Mouse (Mus musculus): ENCODE measurements around the gene Morn1. TPM values are rescaled to one million over a fixed set of nuclear protein-coding genes. Genes with fewer than 3 reads are reported as not detected.

The Morn1 gene
- polyA plus RNA-seq, 1 experiment = 0.21 TPM

GRCm38 (mm10) chr4:155121915-155122443 is 35.6 kb downstream of the Morn1 start:
- no peaks in the 10 kb centered on the region for H3K9me3 ChIP-seq (ENCODE audit: control insufficient read depth, low read length)
- H3K36me3 ChIP-seq (ENCODE audit: control insufficient read depth) = no peaks in the 10 kb centered on the region
- H3K4me1 ChIP-seq (ENCODE audit: control insufficient read depth) = peaks cover 59% of the 10 kb centered on the region
- H3K27me3 ChIP-seq (ENCODE audit: control insufficient read depth) = no peaks in the 10 kb centered on the region
- TF ChIP-seq GATA1 (IDR thresholded peaks at IDR 0.05; ENCODE audit: low read length) (no peak), TAL1 (IDR thresholded peaks at IDR 0.05; ENCODE audit: low read length) (no peak)
- H3K4me3 ChIP-seq (replicated peaks) = no peak overlapping the region

GRCm38 (mm10) chr4:155122444-155123040 is 36.2 kb downstream of the Morn1 start:
- Histone ChIP-seq H3K4me1 (ENCODE audit: control insufficient read depth) (peaks cover 53% of the 10 kb centered on the region), H3K36me3 (ENCODE audit: control insufficient read depth) (no peaks in the 10 kb centered on the region), H3K4me3 (replicated peaks) (no peak overlapping the region), H3K9me3 (ENCODE audit: control insufficient read depth, low read length) (no peaks in the 10 kb centered on the region), H3K27me3 (ENCODE audit: control insufficient read depth) (no peaks in the 10 kb centered on the region)
- TF ChIP-seq TAL1 (IDR thresholded peaks at IDR 0.05; ENCODE audit: low read length) = no peak

- Histone ChIP-seq H3K4me1 (ENCODE audit: control insufficient read depth) (peaks cover 43% of the 10 kb centered on the region), H3K9me3 (ENCODE audit: control insufficient read depth, low read length) (no peaks in the 10 kb centered on the region), H3K36me3 (ENCODE audit: control insufficient read depth) (no peaks in the 10 kb centered on the region), H3K27me3 (ENCODE audit: control insufficient read depth) (no peaks in the 10 kb centered on the region), H3K4me3 (replicated peaks) (no peak overlapping the region)
- TF ChIP-seq TAL1 (IDR thresholded peaks at IDR 0.05; ENCODE audit: low read length) (no peak), GATA1 (IDR thresholded peaks at IDR 0.05; ENCODE audit: low read length) (no peak)
Measured at GRCm38 (mm10) chr4:155123868-155124534, 37.6 kb downstream of the Morn1 start.

- peaks cover 37% of the 10 kb centered on the region for H3K4me1 ChIP-seq (ENCODE audit: control insufficient read depth)
- no peaks in the 10 kb centered on the region for H3K36me3 ChIP-seq (ENCODE audit: control insufficient read depth)
- no peaks in the 10 kb centered on the region for H3K9me3 ChIP-seq (ENCODE audit: control insufficient read depth, low read length)
- TF ChIP-seq TAL1 (IDR thresholded peaks at IDR 0.05; ENCODE audit: low read length) (no peak), GATA1 (IDR thresholded peaks at IDR 0.05; ENCODE audit: low read length) (no peak)
- H3K27me3 ChIP-seq (ENCODE audit: control insufficient read depth) = no peaks in the 10 kb centered on the region
- H3K4me3 ChIP-seq (replicated peaks) = no peak overlapping the region
Measured at GRCm38 (mm10) chr4:155125310-155125709, 38.9 kb downstream of the Morn1 start.

- no peak for TF ChIP-seq GATA1 (IDR thresholded peaks at IDR 0.05; ENCODE audit: low read length)
- TF ChIP-seq TAL1 (IDR thresholded peaks at IDR 0.05; ENCODE audit: low read length) = no peak
- H3K4me3 ChIP-seq (replicated peaks) = no peak overlapping the region
- H3K9me3 ChIP-seq (ENCODE audit: control insufficient read depth, low read length) = no peaks in the 10 kb centered on the region
- H3K4me1 ChIP-seq (ENCODE audit: control insufficient read depth) = peaks cover 28% of the 10 kb centered on the region
- no peaks in the 10 kb centered on the region for H3K36me3 ChIP-seq (ENCODE audit: control insufficient read depth)
- no peaks in the 10 kb centered on the region for H3K27me3 ChIP-seq (ENCODE audit: control insufficient read depth)
Measured at GRCm38 (mm10) chr4:155126194-155126593, 39.8 kb downstream of the Morn1 start.

- no peaks in the 10 kb centered on the region for H3K27me3 ChIP-seq (ENCODE audit: control insufficient read depth)
- H3K36me3 ChIP-seq (ENCODE audit: control insufficient read depth) = no peaks in the 10 kb centered on the region
- TF ChIP-seq TAL1 (IDR thresholded peaks at IDR 0.05; ENCODE audit: low read length) = no peak
- no peak for TF ChIP-seq GATA1 (IDR thresholded peaks at IDR 0.05; ENCODE audit: low read length)
- no peak overlapping the region for H3K4me3 ChIP-seq (replicated peaks)
- H3K9me3 ChIP-seq (ENCODE audit: control insufficient read depth, low read length) = no peaks in the 10 kb centered on the region
- H3K4me1 ChIP-seq (ENCODE audit: control insufficient read depth) = peaks cover 25% of the 10 kb centered on the region
Measured at GRCm38 (mm10) chr4:155126602-155127372, 40.4 kb downstream of the Morn1 start.

GRCm38 (mm10) chr4:155128411-155128810 is 42.0 kb downstream of the Morn1 start:
- Histone ChIP-seq H3K27me3 (ENCODE audit: control insufficient read depth) (no peaks in the 10 kb centered on the region), H3K4me3 (replicated peaks) (no peak overlapping the region), H3K9me3 (ENCODE audit: control insufficient read depth, low read length) (no peaks in the 10 kb centered on the region), H3K36me3 (ENCODE audit: control insufficient read depth) (no peaks in the 10 kb centered on the region), H3K4me1 (ENCODE audit: control insufficient read depth) (peaks cover 21% of the 10 kb centered on the region)
- no peak for TF ChIP-seq GATA1 (IDR thresholded peaks at IDR 0.05; ENCODE audit: low read length)
- no peak for TF ChIP-seq TAL1 (IDR thresholded peaks at IDR 0.05; ENCODE audit: low read length)

- Histone ChIP-seq H3K4me1 (ENCODE audit: control insufficient read depth) (peaks cover 15% of the 10 kb centered on the region), H3K4me3 (replicated peaks) (no peak overlapping the region), H3K36me3 (ENCODE audit: control insufficient read depth) (no peaks in the 10 kb centered on the region), H3K27me3 (ENCODE audit: control insufficient read depth) (no peaks in the 10 kb centered on the region), H3K9me3 (ENCODE audit: control insufficient read depth, low read length) (no peaks in the 10 kb centered on the region)
- TF ChIP-seq TAL1 (IDR thresholded peaks at IDR 0.05; ENCODE audit: low read length) (no peak), GATA1 (IDR thresholded peaks at IDR 0.05; ENCODE audit: low read length) (no peak)
Measured at GRCm38 (mm10) chr4:155129132-155129917, 42.9 kb downstream of the Morn1 start.

All from erythroblast, embryonic 14.5 days (primary cell).